Mouse (Mus musculus) bone marrow, adult 2 months (tissue): ENCODE data around the gene Rhbdf2.

ENCODE experiments used
- CTCF ChIP-seq: fragments of 200-500 bp; IDR thresholded peaks from 2 replicates; pipeline ENCODE4 v1.5.1; 2011; ENCODE audit warnings: low read length, control low read depth; ENCODE audit not compliant: control insufficient read depth, insufficient read depth
- POLR2A ChIP-seq: fragments of 200-500 bp; IDR thresholded peaks from 2 replicates; pipeline ENCODE4 v1.6.1; 2011; ENCODE audit warnings: low read depth, mild to moderate bottlenecking, control low read depth, low read length, borderline replicate concordance; ENCODE audit not compliant: control insufficient read depth

DNA sequence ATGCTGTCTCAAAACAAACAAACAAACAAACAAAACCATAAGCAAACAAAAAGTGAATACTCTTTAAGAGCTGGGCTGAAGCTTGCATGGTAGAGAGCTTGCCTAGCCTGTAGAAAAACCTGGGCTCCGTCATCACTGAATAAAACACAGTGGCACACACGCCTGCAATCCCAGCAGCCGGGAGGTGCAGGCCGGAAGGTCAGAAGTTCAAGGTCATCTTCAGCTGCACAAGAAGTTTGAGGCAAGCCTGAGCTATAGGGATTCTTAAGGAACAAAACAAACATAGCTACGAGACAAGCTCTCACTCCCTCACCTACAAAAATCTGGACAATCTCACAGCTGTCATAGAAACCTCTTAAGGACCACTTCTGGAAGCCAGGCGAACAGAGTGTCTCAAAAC is 41.1 kb downstream of the Rhbdf2 start:
- no peak for TF ChIP-seq CTCF
- no peak for TF ChIP-seq POLR2A
